Mouse (Mus musculus) C2C12 (cell line): ENCODE measurements around the gene Nupr1.

Experiments
- CTCF ChIP-seq: IDR thresholded peaks from one replicate; pipeline ENCODE4 v1.5.1; 2011; ENCODE audit not compliant: control insufficient read depth, insufficient read depth, insufficient read length
- FOSL1 ChIP-seq: IDR thresholded peaks from one replicate; pipeline ENCODE4 v1.8.0; 2011; ENCODE audit warnings: mild to moderate bottlenecking, low read length; ENCODE audit not compliant: poor library complexity, insufficient read depth, severe bottlenecking
- MYOG ChIP-seq: IDR thresholded peaks from one replicate; pipeline ENCODE4 v1.6.1; 2011; ENCODE audit not compliant: control insufficient read depth, insufficient read length; ENCODE audit errors: extremely low read depth
- USF1 ChIP-seq: IDR thresholded peaks from one replicate; pipeline ENCODE4 v1.6.1; 2011; ENCODE audit warnings: low read depth, mild to moderate bottlenecking, control low read depth, moderate library complexity

- no peak for TF ChIP-seq CTCF
- TF ChIP-seq FOSL1: no peak
- TF ChIP-seq MYOG: no peak
- TF ChIP-seq USF1: no peak
Measured at GRCm38 (mm10) chr7:126675104-126675503, 44.4 kb upstream of the Nupr1 start.
